Mouse (Mus musculus) midbrain, embryonic 16.5 days (tissue): ENCODE measurements around the gene Etfdh. TPM values are rescaled to one million over a fixed set of nuclear protein-coding genes. Genes with fewer than 3 reads are reported as not detected.
"Not testable (repeated sequence)": the region's sequence is repeated elsewhere in the genome, so short reads cannot be mapped to it uniquely, and the experiment has no call there.

ENCODE experiments used
- ATAC-seq: fragments of 200-750 bp; cut with Nextera tagmentation; 2 replicates; pipeline ENCODE4 v1.8.0; 2017; ENCODE audit warnings: moderate TSS enrichment
- H3K27ac ChIP-seq: fragments of 300-500 bp; sonication (generic); 2 replicates; pipeline ENCODE4 v1.5.1; 2014; ENCODE audit warnings: mild to moderate bottlenecking, low read length, mixed read lengths
- H3K27me3 ChIP-seq: fragments of 300-500 bp; sonication (generic); 2 replicates; pipeline ENCODE4 v1.6.1; 2014; ENCODE audit warnings: low read depth, low read length, mixed read lengths; ENCODE audit not compliant: control insufficient read depth, insufficient read depth
- H3K36me3 ChIP-seq: fragments of 300-500 bp; sonication (generic); 2 replicates; pipeline ENCODE4 v1.6.1; 2014; ENCODE audit warnings: mild to moderate bottlenecking, low read length, moderate library complexity, mixed read lengths; ENCODE audit not compliant: control insufficient read depth, insufficient read depth
- H3K4me1 ChIP-seq: fragments of 300-500 bp; sonication (generic); 2 replicates; pipeline ENCODE4 v1.6.1; 2014; ENCODE audit warnings: mild to moderate bottlenecking, low read length, mixed read lengths; ENCODE audit not compliant: control insufficient read depth, insufficient read depth
- H3K4me2 ChIP-seq: fragments of 300-500 bp; sonication (generic); 2 replicates; pipeline ENCODE4 v1.6.1; 2014; ENCODE audit warnings: mild to moderate bottlenecking, low read length, mixed read lengths
- H3K4me3 ChIP-seq: fragments of 300-500 bp; sonication (generic); 2 replicates; pipeline ENCODE4 v1.5.1; 2014; ENCODE audit warnings: low read depth, mild to moderate bottlenecking, low read length, moderate library complexity, mixed read lengths
- H3K9ac ChIP-seq: fragments of 300-500 bp; sonication (generic); 2 replicates; pipeline ENCODE4 v1.6.1; 2014; ENCODE audit warnings: low read depth, low read length, mixed read lengths
- H3K9me3 ChIP-seq: fragments of 300-500 bp; sonication (generic); replicated peaks from 2 replicates; pipeline ENCODE4 v1.6.1; 2014; ENCODE audit warnings: mild to moderate bottlenecking, low read length, mixed read lengths; ENCODE audit not compliant: control insufficient read depth, poor library complexity, severe bottlenecking
- WGBS: fragments of 180-500 bp; shearing (Covaris S2); extraction: QIAGEN DNeasy Blood & Tissue Kit; methylation state at CpG from one replicate; pipeline ENCODE4 v1.1.7; 2014; 5-methylcytosine and 5-hydroxymethylcytosine counted together
- polyA plus RNA-seq: library from polyadenylated mRNA; unstranded; fragments of >200 nt; fragmentation: Nextera tagmentation; extraction: Ambion mirVana; gene quantifications from 2 replicates; pipeline ENCODE4 v1.2.1, GENCODE M21; 2015

The Etfdh gene
- polyA plus RNA-seq, 1 experiment from 2014 or later = 39.4 TPM

GRCm38 (mm10) chr3:79586804-79587203 lies 42.5 kb downstream of the Etfdh start:
- peak overlapping the region; percentile 29; the same call in 1 of the 2 replicates for H3K4me2 ChIP-seq
- peak; percentile 77 for ATAC-seq
- 6% methylated on average over 6 of the region's 6 CpGs for WGBS

DNA sequence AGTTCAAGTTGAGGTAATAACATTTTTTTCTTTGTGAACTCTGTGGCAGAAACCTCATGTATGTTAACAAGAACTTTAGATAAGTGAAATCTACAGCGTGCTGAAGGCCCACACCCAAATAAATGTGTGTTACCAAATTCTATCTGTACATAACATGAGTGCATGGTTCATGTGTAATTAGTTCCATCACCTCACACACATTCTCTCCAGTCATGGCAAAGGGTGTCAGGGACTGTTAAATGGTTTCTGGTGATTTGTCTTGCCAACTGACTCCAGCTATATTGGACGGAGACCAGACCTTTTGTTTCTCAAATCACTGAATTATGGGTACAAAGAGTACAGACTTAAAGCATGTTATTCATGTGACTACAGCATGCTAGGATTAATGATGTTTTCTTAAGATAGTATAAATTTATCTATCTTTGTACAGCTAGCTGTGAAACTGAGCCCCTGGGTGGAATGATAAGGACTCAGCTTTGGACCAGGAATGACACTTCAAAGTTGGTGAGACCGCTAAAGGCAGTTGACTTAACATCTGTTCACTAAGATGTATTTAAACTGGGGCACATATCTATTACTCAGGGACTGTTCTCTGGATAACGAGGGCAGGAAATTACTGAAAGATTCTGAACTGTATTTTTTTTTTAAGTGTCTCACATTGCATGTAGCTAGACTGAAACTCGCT lies 49.3 kb downstream of the Etfdh start:
- no peaks in the 10 kb centered on the region for H3K9me3 ChIP-seq
- H3K4me3 ChIP-seq = no peak overlapping the region
- 86% methylated on average over 5 of the region's 5 CpGs for whole genome bisulfite sequencing
- H3K27me3 ChIP-seq = no peaks in the 10 kb centered on the region
- ATAC-seq = no peak
- no peak overlapping the region for H3K27ac ChIP-seq
- no peak overlapping the region for H3K4me2 ChIP-seq
- peaks cover 10% of the 10 kb centered on the region for H3K4me1 ChIP-seq
- no peaks in the 10 kb centered on the region for H3K36me3 ChIP-seq
- no peak overlapping the region for H3K9ac ChIP-seq

More at GRCm38 (mm10) chr3:79586804-79587203, 42.5 kb downstream of the Etfdh start:
- Histone ChIP-seq H3K27me3 (no peaks in the 10 kb centered on the region), H3K27ac (no peak overlapping the region), H3K4me3 (no peak overlapping the region), H3K9me3 (no peaks in the 10 kb centered on the region), H3K36me3 (no peaks in the 10 kb centered on the region), H3K4me1 (peaks cover 5% of the 10 kb centered on the region; the same call in 1 of the 2 replicates), H3K9ac (no peak overlapping the region)

DNA sequence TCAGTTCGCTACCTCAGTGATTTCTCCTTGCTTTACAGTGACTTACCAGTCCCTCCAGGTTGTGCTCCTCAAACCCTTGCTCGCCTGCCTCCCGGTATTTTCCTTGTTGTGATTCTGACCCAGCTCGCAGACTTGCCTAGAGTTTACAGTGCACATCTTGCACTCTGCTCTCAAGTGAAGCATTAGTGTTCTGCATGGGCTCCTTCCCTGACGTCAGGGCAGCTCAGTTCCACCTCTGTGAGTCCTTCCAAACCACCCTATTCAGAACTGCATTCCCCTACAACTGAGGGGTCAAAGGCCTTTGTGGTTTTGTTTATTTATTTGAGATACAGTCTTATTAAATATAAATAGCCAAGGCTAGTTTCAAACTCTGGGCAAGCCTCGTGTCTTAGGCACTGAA lies 51.1 kb downstream of the Etfdh start:
- H3K27ac ChIP-seq = no peak overlapping the region
- H3K27me3 ChIP-seq = no peaks in the 10 kb centered on the region
- no peak overlapping the region for H3K9ac ChIP-seq
- 71% methylated on average over 6 of the region's 6 CpGs for WGBS
- no peak for ATAC-seq
- no peak overlapping the region for H3K4me2 ChIP-seq
- H3K9me3 ChIP-seq = no peaks in the 10 kb centered on the region
- H3K4me3 ChIP-seq = no peak overlapping the region
- H3K36me3 ChIP-seq = no peaks in the 10 kb centered on the region
- H3K4me1 ChIP-seq = peaks cover 10% of the 10 kb centered on the region

DNA sequence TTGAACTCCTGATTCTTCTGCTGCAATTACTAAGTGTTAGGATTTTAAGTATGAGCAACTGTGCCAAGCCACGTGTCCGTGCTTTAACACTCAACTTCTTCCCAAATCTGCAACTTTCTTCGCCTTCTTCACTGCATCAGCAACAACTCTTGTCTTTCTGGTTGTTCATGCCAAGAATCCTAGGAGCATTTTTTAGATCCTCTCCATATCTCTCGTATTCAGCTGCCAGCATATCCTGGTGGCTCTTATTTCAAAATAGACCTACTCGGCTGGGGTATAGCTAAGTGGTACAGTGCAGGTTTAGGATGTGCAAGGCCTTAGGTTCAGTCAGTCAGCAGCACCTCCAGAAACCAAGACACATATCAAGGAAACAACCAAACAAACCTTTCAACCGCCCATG lies 51.7 kb downstream of the Etfdh start:
- Histone ChIP-seq H3K9me3 (no peaks in the 10 kb centered on the region), H3K4me1 (peaks cover 10% of the 10 kb centered on the region), H3K36me3 (no peaks in the 10 kb centered on the region), H3K27ac (no peak overlapping the region), H3K27me3 (no peaks in the 10 kb centered on the region), H3K9ac (no peak overlapping the region), H3K4me3 (no peak overlapping the region), H3K4me2 (no peak overlapping the region)
- ATAC-seq = no peak
- 95% methylated on average over 6 of the region's 6 CpGs for WGBS

- ATAC-seq = peak; percentile 37
Measured at GRCm38 (mm10) chr3:79576865-79577264, 52.4 kb downstream of the Etfdh start.

GRCm38 (mm10) chr3:79576468-79576816 lies 52.9 kb downstream of the Etfdh start:
- ATAC-seq = peak; percentile 44
- Histone ChIP-seq H3K4me3 (no peak overlapping the region), H3K36me3 (no peaks in the 10 kb centered on the region), H3K9ac (no peak overlapping the region), H3K4me2 (peak overlapping the region; percentile 17; the same call in 1 of the 2 replicates), H3K27me3 (no peaks in the 10 kb centered on the region), H3K9me3 (no peaks in the 10 kb centered on the region), H3K4me1 (peaks cover 10% of the 10 kb centered on the region), H3K27ac (peak overlapping the region; percentile 42)
- WGBS = 13% methylated on average over 3 of the region's 3 CpGs

More at GRCm38 (mm10) chr3:79576865-79577264, 52.4 kb downstream of the Etfdh start:
- 31% methylated on average over 5 of the region's 5 CpGs for WGBS
- Histone ChIP-seq H3K9ac (no peak overlapping the region), H3K27me3 (no peaks in the 10 kb centered on the region), H3K4me2 (no peak overlapping the region), H3K4me3 (no peak overlapping the region), H3K4me1 (peaks cover 10% of the 10 kb centered on the region), H3K36me3 (no peaks in the 10 kb centered on the region), H3K9me3 (no peaks in the 10 kb centered on the region), H3K27ac (no peak overlapping the region)

DNA sequence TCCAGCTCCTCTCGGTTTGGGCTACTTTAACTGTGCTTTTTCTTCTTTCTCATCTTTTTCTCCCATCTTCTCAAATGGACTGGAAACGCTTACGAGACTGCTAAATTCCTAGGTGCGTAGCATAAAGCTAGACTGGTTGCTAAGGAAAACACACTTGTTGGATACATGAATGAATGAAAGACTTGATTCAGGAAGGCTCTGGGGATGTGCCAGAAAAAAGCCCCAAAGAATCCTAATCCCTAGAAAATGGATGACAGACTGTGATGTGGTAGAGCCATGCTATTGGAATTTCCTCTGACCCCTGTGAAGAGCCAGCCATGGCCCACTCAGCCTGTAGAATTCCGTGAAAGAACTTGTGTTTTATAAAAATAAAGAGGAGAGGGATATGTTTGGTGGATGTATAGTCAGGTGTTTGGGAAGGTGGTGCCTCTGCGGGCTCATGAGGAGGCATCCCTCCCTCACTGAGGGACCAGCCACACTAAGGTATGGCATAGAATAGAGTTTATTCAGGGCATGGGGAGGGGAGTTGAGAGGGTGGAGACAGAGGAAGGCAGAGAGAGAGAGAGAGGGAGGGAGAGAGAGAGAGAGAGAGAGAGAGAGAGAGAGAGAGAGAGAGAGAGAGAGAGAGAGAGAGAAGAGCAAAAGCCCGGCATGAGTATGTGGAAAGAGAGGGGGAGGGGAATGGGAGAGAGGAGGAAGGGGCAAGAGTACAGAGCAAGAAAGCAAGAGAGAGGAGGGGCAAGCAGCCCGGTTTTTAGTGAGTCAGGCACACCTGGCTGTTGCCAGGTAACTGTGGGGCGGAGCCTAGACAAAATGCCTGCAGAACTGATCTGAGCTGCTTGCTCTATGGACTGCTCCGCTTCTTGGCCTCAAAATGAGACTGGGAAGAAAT lies 53.5 kb downstream of the Etfdh start:
- H3K36me3 ChIP-seq = no peaks in the 10 kb centered on the region
- H3K4me2 ChIP-seq = peak overlapping the region; percentile 17; the same call in 1 of the 2 replicates
- H3K9ac ChIP-seq = no peak overlapping the region
- no peaks in the 10 kb centered on the region for H3K27me3 ChIP-seq
- 12% methylated on average over 10 of the region's 10 CpGs for WGBS
- peak overlapping the region; percentile 42 for H3K27ac ChIP-seq
- H3K4me1 ChIP-seq = peaks cover 10% of the 10 kb centered on the region
- no peak overlapping the region for H3K4me3 ChIP-seq
- no peaks in the 10 kb centered on the region for H3K9me3 ChIP-seq
- peak; percentile 70 for ATAC-seq

GRCm38 (mm10) chr3:79574336-79574735 lies 55.0 kb downstream of the Etfdh start:
- H3K27ac ChIP-seq = no peak overlapping the region
- H3K9me3 ChIP-seq = no peaks in the 10 kb centered on the region
- no peak for ATAC-seq
- no peaks in the 10 kb centered on the region for H3K36me3 ChIP-seq
- no peak overlapping the region for H3K4me3 ChIP-seq
- WGBS = 85% methylated on average over 3 of the region's 3 CpGs
- H3K9ac ChIP-seq = no peak overlapping the region
- H3K27me3 ChIP-seq = no peaks in the 10 kb centered on the region
- peaks cover 10% of the 10 kb centered on the region for H3K4me1 ChIP-seq
- no peak overlapping the region for H3K4me2 ChIP-seq

- not testable (repeated sequence) for H3K27ac ChIP-seq, H3K4me3 ChIP-seq, ATAC-seq, H3K36me3 ChIP-seq, H3K27me3 ChIP-seq, H3K4me2 ChIP-seq, H3K9me3 ChIP-seq, H3K9ac ChIP-seq
- 96% methylated on average over 5 of the region's 5 CpGs for WGBS
- peaks cover 11% of the 10 kb centered on the region for H3K4me1 ChIP-seq
Measured at GRCm38 (mm10) chr3:79573376-79573775, 55.9 kb downstream of the Etfdh start.
